Comparison of ENCODE assay signal across 11 mouse cellular contexts in the genomic region with DNA sequence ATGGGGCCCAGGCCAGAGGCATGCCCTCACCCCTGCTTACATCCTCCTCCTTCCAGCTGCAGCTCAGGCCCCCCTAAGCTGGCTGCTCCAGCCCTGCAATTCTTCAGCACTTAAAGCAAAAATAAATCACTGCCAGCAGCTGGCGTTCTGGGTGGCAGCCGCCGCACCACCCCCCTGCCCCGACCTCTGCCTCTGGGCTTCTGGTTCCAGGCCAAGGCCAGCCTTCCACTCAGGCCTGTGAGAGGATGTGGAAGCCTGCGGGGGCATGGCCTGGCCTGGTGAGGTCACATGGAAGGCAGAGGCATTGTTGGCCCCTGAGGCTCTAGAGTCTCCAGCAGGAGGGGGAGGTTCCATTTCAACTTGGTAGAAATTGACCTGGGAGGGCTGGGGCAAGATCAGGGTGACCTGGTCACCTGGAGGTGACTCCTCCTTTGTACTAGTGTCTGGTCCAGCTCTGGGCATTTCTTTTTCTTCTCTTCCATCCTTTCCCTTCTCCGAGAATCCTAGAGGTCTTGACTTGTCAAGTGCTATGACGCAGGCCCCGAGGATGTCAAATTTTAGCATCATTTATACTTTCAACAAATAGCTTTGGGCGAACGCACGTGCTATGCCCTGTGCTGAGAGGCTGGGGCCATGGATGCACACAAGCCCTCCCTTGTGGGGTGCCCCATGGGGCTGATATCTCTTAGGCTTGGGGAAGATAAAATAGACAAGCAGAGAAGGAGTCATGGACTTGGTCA. TPM values are rescaled to one million over a fixed set of nuclear protein-coding genes. Genes with fewer than 3 reads are reported as not detected.
DNase-seq lines count a peak whose midpoint lies in the region; ATAC-seq lines count a peak whose summit lies in the region.
"Had no signal": no experiment of that assay in that cellular context is flagged by ENCODE, and none has a peak within 500 bp of the region (broad histone marks: within the 10 kb centered on the region; RNA-seq: fewer than 3 reads in every experiment).

No protein-coding gene starts in this region.

- H3K4me2 ChIP-seq in heart, embryonic 13.5 days, result peak overlapping the region; percentile 1; the same call in 1 of the 2 replicates
- H3K4me2 ChIP-seq: embryonic facial prominence, embryonic 13.5 days had no signal

- H3K27ac ChIP-seq in heart, embryonic 13.5 days (replicated peaks), result peak overlapping the region; percentile 63
- H3K27ac ChIP-seq: embryonic facial prominence, embryonic 13.5 days had no signal

- intact Hi-C loops in gastrocnemius, postnatal 36 days (cut with DNase I), result no loop called here

- 46% methylated on average over 11 of the region's 11 CpGs for WGBS in heart, embryonic 13.5 days

- no peak for ATAC-seq in cerebellum, adult (ENCODE audit: insufficient number of reproducible peaks, low FRiP score, low TSS enrichment)
- peak; percentile 29; the same call in 1 of the 2 replicates for ATAC-seq in heart, embryonic 13.5 days (ENCODE audit: extremely low read depth, insufficient number of reproducible peaks, low FRiP score, low TSS enrichment)

- peak; percentile 57 for DNase-seq in cerebellum, adult 11 months
- DNase-seq in adrenal gland, postnatal 14 days, result peak; percentile 64
- DNase-seq in kidney, postnatal 4 days, result peak; percentile 34 to 68
- DNase-seq in right cerebral cortex, postnatal 4 days, result no peak
- no peak for DNase-seq in spleen, adult 18-20 months
- no peak for DNase-seq in gastrocnemius, postnatal 36 days
- DNase-seq: midbrain, embryonic 14.5 days had no signal

- H3K4me1 ChIP-seq in heart, embryonic 13.5 days, result peaks cover 63% of the 10 kb centered on the region

- peaks cover 17% of the 10 kb centered on the region for H3K27me3 ChIP-seq in heart, embryonic 13.5 days (replicated peaks)

- H3K9me3 ChIP-seq in heart, embryonic 13.5 days, result no peaks in the 10 kb centered on the region
- H3K9me3 ChIP-seq: embryonic facial prominence, embryonic 13.5 days had no signal

- no peaks in the 10 kb centered on the region for H3K36me3 ChIP-seq in heart, embryonic 13.5 days
- H3K36me3 ChIP-seq: embryonic facial prominence, embryonic 13.5 days had no signal

- no peak overlapping the region for H3K9ac ChIP-seq in heart, embryonic 13.5 days
- H3K9ac ChIP-seq: embryonic facial prominence, embryonic 13.5 days had no signal

- no peak overlapping the region for H3K4me3 ChIP-seq in heart, embryonic 13.5 days
- H3K4me3 ChIP-seq: embryonic facial prominence, embryonic 13.5 days had no signal

RNA-seq across cellular contexts. Expression of a gene that starts 6.0 kb away (rescaled TPM):
- total RNA-seq in adrenal gland, postnatal 14 days (2021), result 1.5 and 1.6 TPM in 2 replicates
- polyA plus RNA-seq in heart, embryonic 13.5 days (2015; fragmentation: Nextera tagmentation; extraction: Ambion mirVana), result 2.6 and 3.0 TPM in 2 replicates
- 10 to 100 TPM; 56.1 to 69.0 TPM for total RNA-seq in gastrocnemius, postnatal 36 days (2021)
- total RNA-seq: granulocyte monocyte progenitor cell, adult 5-6 weeks had no signal

Comparison
In these comparisons a context has a peak if more than half of its experiments do, and no peak if none do; other contexts are left out.
1. DNase-seq: peak in cerebellum, adult 11 months (single experiment), adrenal gland, postnatal 14 days (single experiment) and kidney, postnatal 4 days (2 of 2); none in right cerebral cortex, postnatal 4 days (single experiment), spleen, adult 18-20 months (0 of 2) and gastrocnemius, postnatal 36 days (0 of 2).
2. RNA of a gene that starts 6.0 kb away (total RNA-seq): 56.1 to 69.0 TPM in gastrocnemius, postnatal 36 days; 1.5 to 1.6 TPM in adrenal gland, postnatal 14 days; every median in the first group is over 10 times any median in the second.